Mouse (Mus musculus): ENCODE results near the gene Inca1.

The Inca1 gene

DNA sequence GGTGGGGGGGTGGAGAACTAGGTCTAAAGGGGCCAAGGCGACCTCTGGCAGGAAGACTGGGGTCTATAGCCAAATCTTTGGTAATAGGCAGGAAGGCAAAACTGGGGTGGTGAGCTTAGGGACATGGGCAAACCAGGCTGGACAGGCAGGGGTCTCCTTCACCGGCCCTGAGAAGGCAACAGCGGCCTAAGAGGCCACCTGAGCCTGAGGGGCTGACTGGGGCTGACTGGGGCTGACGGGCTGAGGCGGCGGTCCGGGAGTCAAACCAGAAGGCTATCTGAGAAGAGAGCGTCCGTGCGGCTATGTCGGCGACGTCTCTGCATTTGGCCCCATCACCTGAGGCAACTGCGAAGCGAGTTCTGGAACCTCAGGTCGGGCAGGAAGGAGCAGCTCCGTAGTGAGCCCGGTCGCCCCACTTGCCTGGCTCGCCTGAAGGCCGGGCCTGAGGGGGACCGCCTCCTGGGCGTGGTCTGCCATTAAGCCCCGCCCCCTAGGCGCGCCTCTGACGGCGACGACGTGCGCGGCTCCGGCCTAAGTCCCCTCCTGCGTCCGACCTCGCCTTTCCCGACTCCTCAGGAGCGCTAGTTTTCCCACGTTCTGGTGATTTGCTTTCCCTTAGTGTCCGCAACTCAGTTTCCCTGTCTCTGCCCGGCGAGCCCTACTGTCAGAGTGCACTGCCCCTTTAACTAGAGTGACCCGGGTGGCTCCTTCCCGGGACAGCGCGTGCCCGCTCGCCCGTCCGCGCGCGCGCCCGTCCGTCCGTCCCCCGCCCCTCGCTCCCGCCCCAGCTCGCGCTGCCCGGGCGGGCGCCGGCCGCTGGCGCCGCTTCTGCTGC, at the start of gene Inca1, which contains the start of gene Kif1c:
Gene Inca1, minus strand, starts transcription at position 434 of the 835 bp plus-strand sequence.
Gene Kif1c, plus strand, starts transcription at position 827 of the 835 bp plus-strand sequence.
- DNase-seq (ENCODE audit: low spot score), result peak; percentile 95

DNA sequence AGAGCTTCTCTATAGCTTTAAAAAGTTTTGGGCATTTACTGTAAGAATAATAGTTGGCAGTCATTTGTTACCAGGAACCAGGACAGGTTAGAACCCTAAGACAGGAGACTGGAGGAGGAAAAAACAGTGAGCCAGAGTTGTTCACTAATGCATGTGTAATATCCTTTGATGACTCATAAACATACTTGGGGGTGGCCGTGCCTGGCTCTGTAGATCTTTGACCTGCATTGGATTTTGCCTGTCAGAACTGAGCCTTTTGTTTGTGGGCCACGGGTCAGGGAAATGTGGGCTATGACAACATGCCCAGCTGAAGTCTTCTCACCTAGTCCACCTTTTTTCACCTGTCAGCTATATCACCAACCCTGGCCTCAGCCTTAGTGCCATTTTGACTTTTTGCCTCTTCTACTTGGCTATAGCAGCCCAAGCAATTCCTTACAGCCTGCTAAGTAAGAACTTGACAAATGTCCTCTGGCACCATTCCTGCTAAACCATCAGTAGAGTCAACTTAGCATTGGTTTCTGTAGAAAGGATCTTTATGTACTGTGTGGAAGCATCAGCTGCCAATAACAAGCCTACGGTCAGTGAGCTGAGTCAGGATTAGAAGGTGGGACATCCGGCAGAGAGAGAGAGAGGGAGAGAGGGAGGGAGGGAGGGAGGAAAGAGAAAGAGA, 48.1 kb upstream of the Inca1 start:
- DNase-seq (ENCODE audit: low spot score), result no peak

DNA sequence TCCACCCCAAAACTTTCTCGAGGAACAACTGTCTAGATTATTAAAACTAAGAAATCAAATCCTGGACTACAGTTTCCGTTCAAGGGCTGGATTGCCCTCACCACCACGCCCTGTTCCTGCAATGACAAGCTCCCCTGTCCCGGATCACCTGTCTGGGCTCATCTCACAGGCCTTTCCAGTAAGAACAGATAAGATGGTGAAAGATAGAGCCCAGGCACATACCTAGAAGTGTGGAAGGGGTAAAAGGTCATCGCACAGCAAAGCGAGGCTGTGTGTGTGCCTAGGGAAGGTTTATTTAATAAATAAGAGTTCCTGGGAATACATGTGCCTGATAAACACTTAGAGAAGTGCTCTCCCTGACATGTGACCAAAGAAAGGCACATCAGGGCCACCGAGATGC, 45.7 kb upstream of the Inca1 start:
- no peak for DNase-seq (ENCODE audit: low spot score)

DNA sequence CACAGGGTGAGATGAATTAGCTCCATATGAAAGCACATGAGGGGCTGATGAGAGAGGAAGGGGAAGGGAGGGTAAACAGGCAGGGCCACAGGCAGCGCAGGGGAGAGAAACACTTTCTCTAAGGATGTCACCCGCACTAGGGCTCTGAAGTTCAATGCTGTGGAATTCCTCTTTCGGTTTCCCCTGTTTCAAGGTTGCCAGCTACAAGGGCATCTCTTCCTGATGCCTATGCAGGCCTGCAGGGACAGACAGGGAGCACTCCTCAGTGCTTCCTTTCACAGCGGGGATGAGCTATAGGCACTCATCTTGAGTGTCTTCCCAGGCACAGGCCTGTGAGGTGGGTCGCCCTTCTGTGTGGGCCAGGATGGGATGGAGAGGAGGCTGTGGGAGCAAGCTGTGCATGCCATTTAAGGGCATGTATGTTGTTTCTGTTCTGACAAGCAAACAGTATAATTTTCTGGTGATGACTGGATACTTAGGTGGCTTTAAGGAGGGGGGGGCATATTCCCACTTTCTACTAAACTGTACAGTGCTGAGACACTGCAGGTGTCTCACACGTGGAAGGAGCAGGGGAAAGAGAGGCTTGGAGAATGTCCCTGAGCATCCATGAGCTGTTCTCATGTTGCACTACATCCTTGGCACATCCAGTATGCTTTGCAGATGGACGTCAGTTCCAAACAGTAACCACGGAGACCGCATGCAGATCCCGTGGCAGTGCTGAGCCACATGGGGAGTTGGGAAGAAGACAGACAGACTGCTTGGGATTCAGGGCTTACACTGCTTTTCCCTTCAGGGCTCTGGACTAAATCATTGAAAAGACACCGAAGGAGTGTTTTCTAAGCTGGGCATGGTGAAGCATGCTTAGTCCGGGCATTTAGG, 42.9 kb upstream of the Inca1 start:
- DNase-seq (ENCODE audit: low spot score), result no peak

DNA sequence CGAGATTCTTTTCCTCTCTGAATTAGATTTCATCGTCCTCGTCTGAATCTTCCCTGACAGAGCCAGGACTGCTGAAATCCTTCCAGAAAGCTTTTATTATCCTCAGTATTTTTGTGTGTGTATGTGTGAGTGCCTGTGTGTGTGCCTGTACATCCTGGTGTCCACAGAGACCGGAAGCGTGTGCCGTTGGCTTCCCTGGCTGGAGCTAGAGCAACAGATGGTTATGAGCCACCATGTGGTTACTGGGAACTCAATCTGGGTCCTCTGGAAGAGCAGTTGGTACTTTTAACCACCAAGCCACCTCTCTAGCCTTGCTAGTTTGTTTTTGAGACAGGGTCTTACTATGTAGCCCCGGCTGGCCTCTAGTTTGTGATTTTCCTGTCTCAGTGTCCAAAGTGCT, 42.2 kb upstream of the Inca1 start:
- DNase-seq (ENCODE audit: low spot score), result no peak

DNA sequence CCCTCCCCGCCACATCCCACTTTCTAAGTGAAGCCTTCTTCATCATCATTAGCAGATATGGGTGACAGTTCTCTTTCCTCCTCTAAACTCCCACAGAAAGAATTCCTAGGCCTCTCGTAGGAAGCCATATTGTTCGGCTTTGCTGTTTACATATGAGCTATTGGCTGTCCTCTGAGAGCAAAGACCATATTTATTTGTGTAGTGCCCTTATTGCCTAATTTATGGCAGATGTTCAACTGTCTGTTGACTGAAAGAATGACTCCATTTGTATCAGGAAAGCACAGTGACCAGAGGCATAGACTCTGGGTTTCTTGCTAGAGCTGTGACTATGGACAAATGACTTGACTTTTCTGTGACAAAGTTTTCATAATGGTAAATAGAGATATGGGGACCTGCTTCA, 41.6 kb upstream of the Inca1 start:
- no peak for DNase-seq (ENCODE audit: low spot score)

DNA sequence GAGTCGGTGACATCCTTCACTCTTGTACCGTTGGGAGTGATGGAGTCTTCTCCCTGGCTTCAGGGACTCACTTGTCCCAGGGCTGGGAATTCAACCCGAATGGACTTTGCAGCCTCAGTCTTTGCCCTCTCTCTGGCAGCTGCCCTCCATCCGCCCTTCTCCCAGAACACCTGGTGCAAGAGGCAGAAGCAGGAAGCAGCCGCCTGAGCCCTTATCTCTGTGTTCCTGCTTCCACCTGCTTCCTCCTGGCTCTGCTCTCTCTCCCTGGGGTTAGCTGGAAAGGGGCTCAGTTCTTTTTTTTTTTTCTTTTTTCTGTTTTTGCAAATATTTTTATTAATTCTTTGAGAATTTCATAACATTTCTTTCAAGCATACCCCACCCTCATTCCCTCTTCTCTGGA, 37.8 kb upstream of the Inca1 start:
- DNase-seq (ENCODE audit: low spot score), result no peak

DNA sequence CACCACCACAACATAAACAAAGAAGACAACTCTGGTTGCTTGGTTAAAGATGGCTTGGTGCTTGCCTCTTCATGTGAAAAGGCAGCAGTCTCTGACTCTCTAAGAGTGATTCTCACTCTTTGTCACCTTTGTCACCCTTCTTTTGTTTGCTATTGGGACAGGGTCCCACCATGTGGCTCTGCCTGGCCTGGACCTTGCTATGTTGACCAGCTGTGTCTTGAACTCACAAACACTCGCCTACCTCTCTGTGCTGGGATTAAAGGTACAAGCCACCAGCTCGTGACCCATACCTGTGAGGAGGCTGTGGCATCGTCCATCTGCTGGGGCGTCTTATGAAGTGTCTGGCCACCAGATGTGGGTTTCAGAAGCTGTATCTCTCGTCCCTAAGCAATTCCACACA, 33.3 kb upstream of the Inca1 start:
- DNase-seq (ENCODE audit: low spot score), result no peak

DNA sequence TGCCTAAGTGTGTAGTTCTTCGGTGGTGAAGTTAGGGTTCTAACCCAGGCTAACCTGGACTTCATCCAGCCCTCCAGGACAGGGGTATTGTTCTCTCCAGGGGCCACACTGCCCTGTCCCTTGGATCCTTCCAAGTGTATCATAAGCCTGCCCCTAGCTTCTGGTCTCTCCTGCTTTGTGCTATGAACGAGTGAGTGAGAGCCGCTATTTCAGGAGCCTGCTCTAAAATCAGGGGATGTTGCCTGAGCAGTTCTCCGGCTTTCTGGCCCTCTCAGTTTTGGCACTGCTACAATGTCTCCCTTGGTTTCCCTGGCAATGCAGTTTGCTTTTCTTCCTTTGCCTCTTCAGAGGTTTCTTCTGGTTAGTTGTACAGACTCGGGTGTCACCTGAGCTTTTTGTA, 31.2 kb upstream of the Inca1 start:
- DNase-seq (ENCODE audit: low spot score), result no peak

DNA sequence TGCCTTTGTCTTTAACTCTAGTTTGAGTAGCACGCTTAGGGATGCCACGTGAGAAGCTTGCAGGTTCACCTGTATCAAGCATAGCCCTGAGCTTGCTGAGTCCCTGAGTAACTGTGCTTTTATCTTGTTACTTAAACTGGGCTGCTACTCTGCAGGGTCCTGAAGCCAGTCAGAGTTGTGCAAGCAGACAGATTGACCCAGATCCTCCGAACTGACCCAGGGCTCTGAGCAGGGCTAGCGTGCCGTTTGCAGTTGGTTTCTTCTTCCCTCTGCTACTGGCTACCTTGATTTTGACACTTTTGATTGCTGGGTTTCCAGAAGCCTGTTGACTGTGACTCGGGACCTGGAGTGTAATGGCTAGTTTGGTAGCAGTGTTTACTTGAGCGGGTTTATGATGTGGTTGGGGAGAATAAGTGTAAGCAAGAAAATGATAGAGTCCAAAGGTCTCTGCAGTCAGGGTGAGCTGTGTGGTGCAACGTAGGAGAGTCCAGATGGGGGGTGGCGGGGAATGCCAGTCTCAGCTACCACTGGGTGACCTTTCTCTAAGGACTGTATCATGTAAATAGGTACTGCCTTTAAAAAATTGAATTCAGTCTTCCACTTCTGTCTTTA, 30.6 kb upstream of the Inca1 start:
- no peak for DNase-seq (ENCODE audit: low spot score)

DNA sequence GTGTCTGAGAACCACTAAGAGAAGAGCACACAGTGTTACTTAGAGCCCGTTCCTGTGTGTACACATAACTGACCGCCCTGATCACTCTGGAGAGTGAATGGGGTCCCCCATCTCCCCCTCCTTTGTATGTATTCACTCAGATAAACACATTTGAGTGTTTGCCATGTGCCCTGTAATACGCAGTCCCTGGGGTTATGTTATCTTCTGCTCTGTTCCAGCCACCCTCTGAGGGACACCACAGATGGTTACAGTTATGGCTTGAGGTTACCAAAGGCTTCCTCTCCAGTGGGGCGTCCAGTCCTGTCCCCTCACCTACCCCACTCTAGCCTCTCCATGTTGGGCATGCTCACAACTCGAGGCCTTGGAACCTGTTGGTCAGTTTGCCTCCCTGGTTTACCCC, 27.4 kb upstream of the Inca1 start:
- DNase-seq (ENCODE audit: low spot score), result no peak

DNA sequence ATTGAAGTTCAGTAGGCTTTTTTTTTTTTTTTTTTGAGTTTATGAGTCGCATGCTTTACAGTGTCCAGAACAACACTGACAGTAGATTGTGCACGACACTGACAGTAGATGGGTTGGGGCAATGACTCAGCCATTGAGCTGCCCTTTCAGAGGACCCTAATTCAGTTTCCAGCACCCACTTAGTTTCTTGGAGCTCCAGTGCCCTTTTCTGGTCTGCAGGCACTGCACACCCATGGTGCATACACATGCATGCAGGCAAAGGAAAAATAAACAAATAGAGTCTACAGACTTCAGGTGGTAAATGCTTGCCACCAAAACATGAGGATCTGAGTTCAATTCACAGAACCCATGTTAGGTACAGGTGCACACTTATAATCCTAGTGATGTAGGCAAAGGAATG, 26.6 kb upstream of the Inca1 start:
- no peak for DNase-seq (ENCODE audit: low spot score)

DNA sequence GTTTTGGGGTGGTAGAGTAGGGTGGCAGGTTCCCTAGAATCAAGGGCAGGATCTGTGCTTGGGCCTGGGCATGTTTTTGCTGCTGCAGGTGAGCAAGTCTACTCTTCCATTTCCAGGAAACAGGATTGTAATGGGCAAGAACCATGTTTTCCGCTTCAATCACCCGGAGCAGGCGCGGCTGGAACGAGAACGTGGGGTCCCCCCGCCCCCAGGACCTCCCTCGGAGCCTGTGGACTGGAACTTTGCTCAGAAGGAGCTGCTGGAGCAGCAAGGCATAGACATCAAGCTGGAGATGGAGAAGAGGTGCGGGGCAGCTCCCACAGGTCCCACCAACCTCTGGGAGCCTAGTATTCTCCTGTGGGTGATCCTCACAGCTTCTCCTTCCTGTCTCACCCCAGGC, 24.8 kb upstream of the Inca1 start:
- DNase-seq (ENCODE audit: low spot score), result no peak

DNA sequence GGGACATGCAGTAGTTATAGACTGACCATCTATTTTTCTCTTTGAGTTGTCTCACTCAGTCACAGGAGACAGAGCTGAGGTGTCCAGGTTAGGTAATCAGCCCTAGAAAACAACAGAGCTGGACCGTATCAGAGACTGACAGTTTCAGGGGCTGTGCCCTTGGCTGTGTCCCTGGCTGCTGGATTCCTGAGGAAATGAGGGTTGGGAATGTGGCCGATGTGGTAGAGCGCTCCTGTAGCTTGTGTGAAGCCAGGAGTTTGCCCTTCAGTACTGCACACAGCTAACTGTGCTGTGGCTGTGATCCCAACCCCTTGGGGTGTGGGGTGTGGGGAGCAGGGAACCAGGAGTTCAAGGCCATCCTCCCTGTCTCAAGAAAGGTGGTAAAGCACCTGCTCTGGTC, 21.1 kb upstream of the Inca1 start:
- no peak for DNase-seq (ENCODE audit: low spot score)

DNA sequence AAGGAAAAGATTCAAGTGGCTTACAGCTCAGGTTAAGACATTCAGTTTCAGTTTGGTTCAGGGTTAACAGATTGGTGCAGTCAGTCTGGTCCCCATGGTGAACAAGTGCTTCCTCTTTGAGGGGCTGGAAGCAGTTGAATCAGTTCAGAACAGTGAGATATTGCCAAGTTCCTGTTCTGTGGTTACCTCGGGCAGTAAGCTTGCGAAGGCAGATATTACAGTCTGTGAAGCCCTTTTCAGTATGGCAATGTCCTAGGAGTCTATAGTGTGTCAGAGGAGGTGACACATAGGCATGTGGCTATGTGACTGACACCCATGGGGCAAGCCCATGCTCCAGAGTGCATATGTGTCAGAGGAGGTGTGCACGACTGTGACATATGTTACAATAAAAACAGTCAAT, 20.6 kb upstream of the Inca1 start:
- DNase-seq (ENCODE audit: low spot score), result no peak

DNA sequence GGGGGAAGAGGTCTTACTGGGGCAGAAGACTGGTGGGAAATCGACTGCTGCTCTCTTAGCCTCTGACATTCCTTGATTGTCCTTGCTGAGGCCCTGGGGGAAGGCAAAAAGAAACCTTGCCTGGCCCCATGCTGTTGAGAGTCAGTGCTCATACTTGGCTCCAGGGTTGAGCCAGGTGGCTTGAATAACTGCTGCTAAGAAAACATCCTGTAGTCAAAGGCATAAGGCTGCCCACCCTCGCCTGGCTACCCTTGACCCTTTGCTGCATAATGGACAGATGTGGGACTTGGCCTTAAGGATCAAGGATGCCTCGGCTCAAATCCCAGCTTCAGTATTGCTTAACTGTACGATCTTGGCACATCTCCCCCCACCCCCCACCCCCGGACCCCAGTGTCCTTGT, 18.5 kb upstream of the Inca1 start:
- no peak for DNase-seq (ENCODE audit: low spot score)

DNA sequence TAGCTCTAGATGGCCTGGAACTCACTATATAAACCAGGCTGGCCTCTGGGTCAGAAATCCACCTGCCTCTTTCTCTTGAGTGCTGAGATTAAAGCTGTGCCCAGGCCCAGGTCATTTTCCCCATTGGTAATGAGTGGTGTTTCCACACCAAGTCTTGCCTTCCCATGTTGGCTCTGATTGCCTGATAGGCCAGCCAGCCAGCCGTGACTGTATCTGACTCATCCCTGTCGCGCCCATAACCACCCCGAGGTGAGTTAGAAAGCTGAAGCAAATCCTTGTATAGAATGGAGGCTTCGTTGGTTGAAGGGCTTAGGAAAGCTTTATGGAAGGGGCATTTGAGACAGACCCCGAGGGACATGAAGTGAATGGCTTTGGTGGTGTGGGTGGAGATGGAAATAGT, 15.9 kb upstream of the Inca1 start:
- DNase-seq (ENCODE audit: low spot score), result no peak

DNA sequence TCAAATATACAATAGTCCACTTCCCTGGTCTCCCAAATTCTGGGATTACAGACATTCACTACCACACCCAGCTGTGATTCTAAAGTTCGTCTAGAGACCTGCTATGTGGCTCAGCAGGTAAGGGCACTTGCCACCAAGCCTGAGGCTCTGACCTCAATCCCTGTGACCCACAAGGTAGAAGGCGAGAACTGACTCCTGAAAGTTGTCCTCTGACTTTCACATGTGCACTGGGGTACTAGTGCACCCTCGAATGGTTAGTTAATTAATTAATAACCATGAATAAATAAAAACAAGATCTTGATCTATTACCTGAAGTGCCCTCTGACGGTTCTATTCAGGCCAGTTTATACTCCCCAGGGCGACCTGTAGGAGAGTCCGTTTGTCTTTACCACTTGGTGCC, 13.3 kb upstream of the Inca1 start:
- no peak for DNase-seq (ENCODE audit: low spot score)

DNA sequence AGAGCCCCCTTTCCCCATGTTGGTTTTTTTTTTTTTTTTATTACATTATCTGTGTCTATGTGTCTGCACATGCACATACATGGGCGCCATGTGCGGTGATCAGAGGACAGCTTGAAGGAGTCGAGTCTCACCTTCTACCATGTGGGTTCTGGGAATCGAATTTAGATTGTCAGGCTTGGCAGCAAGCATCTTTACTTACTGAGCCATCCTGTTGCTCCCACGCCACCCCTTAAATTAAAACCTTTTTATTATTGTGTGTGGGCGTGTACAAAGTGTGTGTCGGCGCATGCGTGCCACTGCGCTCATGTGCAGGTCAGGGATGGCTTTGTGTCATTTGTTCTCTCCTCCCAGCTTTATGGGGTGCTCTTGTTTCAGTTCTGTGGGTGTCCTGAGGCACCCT, 11.1 kb upstream of the Inca1 start:
- DNase-seq (ENCODE audit: low spot score), result no peak

DNA sequence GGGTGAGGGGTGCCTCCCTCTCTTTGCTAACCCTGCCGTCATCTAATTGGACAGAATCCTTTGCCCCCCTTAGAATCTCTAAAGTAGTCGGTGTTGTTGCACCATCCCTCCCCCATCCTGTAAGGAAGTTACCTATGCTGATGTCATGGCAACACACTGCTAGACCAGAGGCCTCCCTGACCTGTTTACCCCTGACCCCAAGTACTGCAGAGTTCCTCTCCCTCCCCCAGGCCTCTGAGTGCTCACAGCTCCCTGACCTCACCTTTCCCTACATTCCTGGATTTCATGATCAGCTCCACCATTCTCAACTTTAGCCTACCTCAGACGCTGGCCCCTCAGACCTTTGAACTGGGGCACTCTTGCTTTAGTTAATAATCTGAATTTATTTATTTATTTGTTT, 6.2 kb upstream of the Inca1 start:
- no peak for DNase-seq (ENCODE audit: low spot score)

DNA sequence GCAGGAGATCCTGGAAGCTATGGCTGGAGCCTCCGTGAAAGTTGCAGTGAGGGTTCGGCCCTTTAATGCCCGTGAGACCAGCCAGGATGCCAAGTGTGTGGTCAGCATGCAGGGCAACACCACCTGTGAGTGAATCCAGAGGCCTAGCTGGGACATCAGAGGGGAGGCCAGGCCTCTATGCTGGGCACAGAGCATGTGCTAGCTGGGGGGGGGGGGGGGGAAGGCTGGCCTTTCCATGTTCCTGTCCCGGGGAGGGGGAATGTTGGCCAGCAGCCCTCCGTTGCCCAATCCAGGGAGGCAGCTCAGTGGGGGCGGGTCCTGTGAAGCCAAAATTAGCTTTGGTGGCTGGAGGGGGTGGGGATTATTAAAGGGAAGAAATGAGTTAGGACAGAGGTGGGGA, 2.8 kb upstream of the Inca1 start:
- no peak for DNase-seq (ENCODE audit: low spot score)

DNA sequence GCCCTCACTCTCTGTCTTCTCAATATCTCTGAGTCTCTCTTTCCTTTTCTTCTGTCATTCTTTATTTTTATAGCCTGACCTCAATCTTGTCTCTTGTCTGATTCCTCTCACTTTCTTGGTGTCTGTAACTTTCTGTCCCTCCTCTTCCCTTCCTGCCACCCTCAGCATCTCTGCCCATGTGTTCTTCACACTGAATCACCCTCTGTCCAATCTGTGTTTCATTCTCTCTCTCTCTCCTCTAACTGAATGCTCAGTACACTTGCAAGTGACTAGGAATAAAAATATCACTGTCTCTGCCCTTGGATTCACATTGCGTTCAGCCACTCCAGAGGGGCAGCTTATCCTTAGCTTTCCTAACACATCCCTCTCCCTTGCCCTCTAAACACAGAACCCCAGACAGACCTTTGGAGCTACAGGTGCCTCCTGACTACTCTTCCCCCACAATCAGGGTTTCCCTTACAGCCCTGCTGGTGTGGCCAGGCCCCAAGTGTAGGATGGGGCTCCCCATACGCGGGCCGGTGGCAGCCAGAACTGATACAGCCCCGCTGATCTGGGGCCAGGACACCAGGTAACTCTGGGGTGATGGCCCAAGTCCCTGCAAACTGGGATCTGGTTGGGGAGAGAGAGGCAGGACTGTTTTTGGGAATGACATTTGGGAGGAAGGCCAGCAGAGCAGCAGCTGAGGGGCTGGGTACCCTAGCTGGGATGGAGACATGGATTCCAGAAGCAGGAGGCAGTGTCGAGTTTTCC, 2.2 kb upstream of the Inca1 start:
- no peak for DNase-seq (ENCODE audit: low spot score)

All from spleen, adult 12 weeks (tissue).